Mouse (Mus musculus) E14TG2a.4 (cell line): ENCODE results near the gene Zfp39.

ENCODE experiments used
- H3K27me3 ChIP-seq: 2 replicates; pipeline ENCODE4 v1.6.1; 2014; ENCODE audit warnings: low read length, control low read depth; ENCODE audit not compliant: insufficient read depth
- H3K36me3 ChIP-seq: 2 replicates; pipeline ENCODE4 v1.6.1; 2014; ENCODE audit warnings: low read length, control low read depth; ENCODE audit not compliant: insufficient read depth
- H3K4me1 ChIP-seq: replicated peaks from 2 replicates; pipeline ENCODE4 v1.6.1; 2014; ENCODE audit warnings: low read depth, low read length, control low read depth
- H3K4me3 ChIP-seq: replicated peaks from 2 replicates; pipeline ENCODE4 v1.5.1; 2014; ENCODE audit warnings: mild to moderate bottlenecking, low read length
- H3K9me3 ChIP-seq: 2 replicates; pipeline ENCODE4 v1.6.1; 2014; ENCODE audit warnings: low read length, control low read depth
- CTCF ChIP-seq: conservative IDR thresholded peaks from 2 replicates; pipeline ENCODE4 v1.5.1; 2014; ENCODE audit warnings: low read length
- NANOG ChIP-seq: IDR thresholded peaks from 2 replicates; pipeline ENCODE4 v1.6.1; 2014; ENCODE audit warnings: borderline replicate concordance, low read length, mixed read lengths
- POU5F1 ChIP-seq: IDR thresholded peaks from 2 replicates; pipeline ENCODE4 v1.6.1; 2014; ENCODE audit warnings: low read length, borderline replicate concordance

The Zfp39 gene

GRCm38 (mm10) chr11:58927790-58928651 is 24.0 kb upstream of the Zfp39 start:
- Histone ChIP-seq H3K36me3 (peaks cover 20% of the 10 kb centered on the region), H3K4me1 (peaks cover 11% of the 10 kb centered on the region), H3K27me3 (peaks cover 22% of the 10 kb centered on the region), H3K4me3 (0 out of 2 replicates have a peak overlapping the region, but pooled peaks have one; percentile 7), H3K9me3 (no peaks in the 10 kb centered on the region)
- TF ChIP-seq NANOG (no peak), CTCF (peak; percentile 58)

GRCm38 (mm10) chr11:58927053-58927452 is 23.0 kb upstream of the Zfp39 start:
- no peaks in the 10 kb centered on the region for H3K9me3 ChIP-seq
- H3K36me3 ChIP-seq: peaks cover 10% of the 10 kb centered on the region
- peaks cover 11% of the 10 kb centered on the region for H3K4me1 ChIP-seq
- peaks cover 26% of the 10 kb centered on the region for H3K27me3 ChIP-seq
- TF ChIP-seq NANOG: no peak
- no peak for TF ChIP-seq CTCF
- no peak for TF ChIP-seq POU5F1
- H3K4me3 ChIP-seq: no peak overlapping the region

- no peak for TF ChIP-seq NANOG
- no peak for TF ChIP-seq POU5F1
- no peak for TF ChIP-seq CTCF
- Histone ChIP-seq H3K4me1 (peaks cover 11% of the 10 kb centered on the region), H3K36me3 (peaks cover 6% of the 10 kb centered on the region), H3K4me3 (no peak overlapping the region), H3K9me3 (no peaks in the 10 kb centered on the region), H3K27me3 (peaks cover 26% of the 10 kb centered on the region)
These were observed 22.6 kb upstream of the Zfp39 start for GRCm38 (mm10) chr11:58926651-58927050.

GRCm38 (mm10) chr11:58922420-58922819 is 18.4 kb upstream of the Zfp39 start:
- Histone ChIP-seq H3K4me1 (no peaks in the 10 kb centered on the region), H3K4me3 (no peak overlapping the region), H3K36me3 (no peaks in the 10 kb centered on the region), H3K27me3 (peaks cover 31% of the 10 kb centered on the region), H3K9me3 (no peaks in the 10 kb centered on the region)
- TF ChIP-seq NANOG (no peak), CTCF (no peak), POU5F1 (no peak)

- Histone ChIP-seq H3K4me3 (no peak overlapping the region), H3K9me3 (no peaks in the 10 kb centered on the region), H3K4me1 (peaks cover 5% of the 10 kb centered on the region; the same call in 1 of the 2 replicates), H3K27me3 (peaks cover 18% of the 10 kb centered on the region; the same call in 1 of the 2 replicates), H3K36me3 (no peaks in the 10 kb centered on the region)
- TF ChIP-seq POU5F1 (no peak), NANOG (no peak), CTCF (no peak)
These were observed 14.7 kb upstream of the Zfp39 start for GRCm38 (mm10) chr11:58918759-58919158.

- TF ChIP-seq NANOG (no peak), POU5F1 (no peak), CTCF (no peak)
- no peaks in the 10 kb centered on the region for H3K9me3 ChIP-seq
- H3K4me3 ChIP-seq: no peak within 1 kb of the TSS
- H3K4me1 ChIP-seq: peaks cover 5% of the 10 kb centered on the region; the same call in 1 of the 2 replicates
- no peaks in the 10 kb centered on the region for H3K36me3 ChIP-seq
- peaks cover 9% of the 10 kb centered on the region; the same call in 1 of the 2 replicates for H3K27me3 ChIP-seq
These were observed 13.8 kb upstream of the Zfp39 start, which contains the start of gene Btnl10 for GRCm38 (mm10) chr11:58917745-58918366. Gene Btnl10, plus strand, starts transcription at chr11:58917908.

GRCm38 (mm10) chr11:58916879-58917744 is 13.1 kb upstream of the Zfp39 start:
- TF ChIP-seq CTCF: peak; percentile 81
- TF ChIP-seq NANOG: no peak
- no peak for TF ChIP-seq POU5F1
- no peaks in the 10 kb centered on the region for H3K36me3 ChIP-seq

More at GRCm38 (mm10) chr11:58916879-58917744, 13.1 kb upstream of the Zfp39 start:
- Histone ChIP-seq H3K4me3 (no peak overlapping the region), H3K4me1 (peaks cover 5% of the 10 kb centered on the region; the same call in 1 of the 2 replicates), H3K27me3 (0 out of 2 replicates have a peak, but pooled peaks cover 7% of the 10 kb centered on the region), H3K9me3 (no peaks in the 10 kb centered on the region)
